Comparison of ENCODE assay signal across 12 mouse cellular contexts in genomic region chr14:50802843-50803562, GRCm38 (mm10). TPM values are rescaled to one million over a fixed set of nuclear protein-coding genes. Genes with fewer than 3 reads are reported as not detected.
A peak's percentile ranks its signal among the peaks of the same experiment; 100 is the strongest.
DNase-seq lines count a peak whose midpoint lies in the region; ATAC-seq and TF ChIP-seq lines count a peak whose summit lies in the region.
"Had no signal": no experiment of that assay in that cellular context is flagged by ENCODE, and none has a peak within 500 bp of the region (broad histone marks: within the 10 kb centered on the region; RNA-seq: fewer than 3 reads in every experiment).

No protein-coding gene starts in this region.

- H3K4me1 ChIP-seq in kidney, embryonic 16.5 days (ENCODE audit: insufficient read depth, low read length) = no peaks in the 10 kb centered on the region
- peaks cover 48% of the 10 kb centered on the region for H3K4me1 ChIP-seq in E14TG2a.4 (replicated peaks; ENCODE audit: low read depth, low read length)

- no peaks in the 10 kb centered on the region for H3K36me3 ChIP-seq in kidney, embryonic 16.5 days (ENCODE audit: insufficient read depth, low read length)
- peaks cover 66% of the 10 kb centered on the region for H3K36me3 ChIP-seq in E14TG2a.4 (ENCODE audit: insufficient read depth, low read length)

- H3K4me3 ChIP-seq in kidney, embryonic 16.5 days (ENCODE audit: low read length) = no peak overlapping the region
- H3K4me3 ChIP-seq in E14TG2a.4 (replicated peaks; ENCODE audit: low read length) = peak overlapping the region; percentile 90

- H3K27me3 ChIP-seq in kidney, embryonic 16.5 days (ENCODE audit: insufficient read depth, low read length) = no peaks in the 10 kb centered on the region
- H3K27me3 ChIP-seq in E14TG2a.4 (ENCODE audit: insufficient read depth, low read length) = no peaks in the 10 kb centered on the region

- peak; percentile 53 for TF ChIP-seq CTCF in E14TG2a.4 (conservative IDR thresholded peaks at IDR 0.05; ENCODE audit: low read length)

- 67% methylated on average over 4 of the region's 4 CpGs for WGBS in kidney, embryonic 16.5 days

- no peak overlapping the region for H3K27ac ChIP-seq in kidney, embryonic 16.5 days (ENCODE audit: low read length)

- H3K4me2 ChIP-seq in kidney, embryonic 16.5 days (replicated peaks; ENCODE audit: low read depth, low read length) = no peak overlapping the region

- ATAC-seq in kidney, embryonic 16.5 days (ENCODE audit: low FRiP score, low TSS enrichment) = no peak

- no peak overlapping the region for H3K9ac ChIP-seq in kidney, embryonic 16.5 days (replicated peaks; ENCODE audit: low read length)

- H3K9me3 ChIP-seq in kidney, embryonic 16.5 days (ENCODE audit: low read length) = no peaks in the 10 kb centered on the region
- H3K9me3 ChIP-seq in E14TG2a.4 (ENCODE audit: low read length) = no peaks in the 10 kb centered on the region

- peak; percentile 52 to 66 for DNase-seq in cerebellum, postnatal 10 days
- no peak for DNase-seq in cerebellum, adult 9-11 months
- DNase-seq in kidney, postnatal 36 days = peak; percentile 17 to 45
- DNase-seq in embryo, embryonic 10 days (ENCODE audit: low spot score) = peak; percentile 46
- no peak for DNase-seq in Muller cell, postnatal 12 days (ENCODE audit: inconsistent ontology term)
- no peak for DNase-seq in layer of hippocampus, postnatal 25 days (ENCODE audit: extremely low spot score in 1 of 2, low spot score in 1 of 2)

RNA-seq across cellular contexts. Expression of gene Ccnb1ip1, which starts 4.5 kb away (rescaled TPM):
- not detected in 2 replicates for polyA plus RNA-seq in kidney, embryonic 16.5 days (2015; fragmentation: Nextera tagmentation; extraction: Ambion mirVana)
- total RNA-seq in layer of hippocampus, postnatal 25 days (2021) = under 1 TPM in 1 of 2 experiments, not detected in 1; 0.69 TPM
- total RNA-seq: neutrophil, adult 5-6 weeks had no signal
- polyA plus RNA-seq: liver, embryonic 16.5 days had no signal

RNA-seq across cellular contexts. Expression of gene Parp2, which starts 4.6 kb away (rescaled TPM):
- polyA plus RNA-seq in kidney, embryonic 16.5 days (2015; fragmentation: Nextera tagmentation; extraction: Ambion mirVana) = 61.8 and 70.2 TPM in 2 replicates
- total RNA-seq in layer of hippocampus, postnatal 25 days (2021) = 10 to 100 TPM; 26.3 to 29.0 TPM

RNA-seq across cellular contexts. Expression of gene Ttc5, which starts 17.7 kb away (rescaled TPM):
- polyA plus RNA-seq in kidney, embryonic 16.5 days (2015; fragmentation: Nextera tagmentation; extraction: Ambion mirVana) = 80.8 and 83.9 TPM in 2 replicates
- 10 to 100 TPM; 62.2 to 71.8 TPM for total RNA-seq in layer of hippocampus, postnatal 25 days (2021)

RNA-seq across cellular contexts. Expression of gene Olfr749, which starts 58.1 kb away (rescaled TPM):
- not detected in 2 replicates for polyA plus RNA-seq in kidney, embryonic 16.5 days (2015; fragmentation: Nextera tagmentation; extraction: Ambion mirVana)
- total RNA-seq in layer of hippocampus, postnatal 25 days (2021) = not detected
- total RNA-seq: neutrophil, adult 5-6 weeks had no signal
- polyA plus RNA-seq: gonadal fat pad, adult 2 months; liver, embryonic 16.5 days; testis, adult 2 months had no signal

Comparison
In these comparisons a context has a peak if more than half of its experiments do, and no peak if none do; other contexts are left out.
1. DNase-seq: peak in cerebellum, postnatal 10 days (2 of 2), kidney, postnatal 36 days (2 of 2) and embryo, embryonic 10 days (single experiment); none in cerebellum, adult 9-11 months (single experiment), Muller cell, postnatal 12 days (single experiment) and layer of hippocampus, postnatal 25 days (0 of 2).